Mouse (Mus musculus) megakaryocyte, embryonic 14.5 days (primary cell): ENCODE measurements around the gene Zfp39.

Experiments
- FLI1 ChIP-seq: IDR thresholded peaks from 2 replicates; pipeline ENCODE4 v1.6.1; 2012; ENCODE audit warnings: low read length, inconsistent platforms, mixed read lengths
- GATA1 ChIP-seq: IDR thresholded peaks from 3 replicates; pipeline ENCODE4 v1.6.1; 2012; ENCODE audit warnings: mixed read lengths, low read length, inconsistent platforms, borderline replicate concordance

DNA sequence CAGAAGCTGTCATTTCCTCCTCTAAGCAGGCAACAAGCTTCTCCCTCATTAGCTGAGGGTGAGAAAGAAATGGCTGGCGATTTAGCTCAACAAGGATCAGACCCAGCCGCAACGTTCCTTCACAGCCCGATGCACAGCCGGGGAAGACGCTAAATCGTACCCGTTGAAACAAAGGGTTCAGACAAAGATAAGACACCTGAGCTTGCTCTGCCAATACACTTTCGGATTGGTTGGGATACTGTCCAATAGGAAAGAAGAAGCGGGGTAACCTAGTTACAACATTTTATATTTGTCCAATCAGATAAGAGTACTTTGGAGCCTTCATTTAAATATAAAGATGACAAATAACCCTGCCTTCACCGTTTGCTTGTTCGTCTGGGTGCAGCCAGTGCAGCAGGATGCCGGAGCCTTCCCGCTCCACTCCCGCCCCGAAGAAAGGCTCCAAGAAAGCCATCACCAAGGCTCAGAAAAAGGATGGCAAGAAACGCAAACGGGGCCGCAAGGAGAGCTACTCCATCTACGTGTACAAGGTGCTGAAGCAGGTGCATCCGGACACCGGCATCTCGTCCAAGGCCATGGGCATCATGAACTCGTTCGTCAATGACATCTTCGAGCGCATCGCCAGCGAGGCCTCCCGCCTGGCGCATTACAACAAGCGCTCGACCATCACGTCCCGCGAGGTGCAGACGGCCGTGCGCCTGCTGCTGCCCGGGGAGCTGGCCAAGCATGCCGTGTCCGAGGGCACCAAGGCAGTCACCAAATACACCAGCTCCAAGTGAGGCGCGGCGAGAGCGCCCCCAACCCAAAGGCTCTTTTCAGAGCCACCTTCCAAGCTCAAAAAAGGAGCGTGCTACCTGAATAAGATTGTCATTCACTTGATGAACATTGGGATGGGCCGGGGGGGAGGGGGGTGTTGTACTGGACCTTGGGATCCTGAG is 44.8 kb upstream of the Zfp39 start, which contains the start of gene Hist3h2ba:
- TF ChIP-seq GATA1 (no peak), FLI1 (no peak)
